Mouse (Mus musculus): Measurements from ENCODE around the gene Ntrk1.
"Not testable (repeated sequence)": the region's sequence is repeated elsewhere in the genome, so short reads cannot be mapped to it uniquely, and the experiment has no call there.

The Ntrk1 gene

DNA sequence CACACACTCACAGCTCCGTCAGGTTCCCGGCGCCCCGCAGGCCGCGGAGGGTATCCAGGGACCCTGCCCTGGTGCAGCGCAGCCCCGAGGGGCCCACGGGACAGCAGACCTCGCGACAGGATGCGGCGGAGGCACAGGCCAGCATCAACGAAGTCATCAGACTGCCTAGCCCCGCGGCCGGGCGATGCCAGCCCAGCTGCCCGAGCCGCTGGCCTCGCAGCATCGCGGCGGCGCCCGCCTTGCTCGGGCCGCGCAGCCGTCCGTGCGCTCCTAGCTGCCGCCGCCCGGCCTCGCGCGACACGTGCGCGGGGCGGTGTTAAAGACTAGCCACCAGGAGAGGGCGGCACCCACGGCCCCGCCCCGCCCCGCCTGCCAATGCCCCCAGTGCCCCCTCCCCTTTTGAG is at the start of gene Ntrk1:
Gene Ntrk1 (minus strand): TSS at position 241 of the 404 bp plus-strand sequence.
- DNase-seq (ENCODE audit: low read depth, low spot score), result no peak

DNA sequence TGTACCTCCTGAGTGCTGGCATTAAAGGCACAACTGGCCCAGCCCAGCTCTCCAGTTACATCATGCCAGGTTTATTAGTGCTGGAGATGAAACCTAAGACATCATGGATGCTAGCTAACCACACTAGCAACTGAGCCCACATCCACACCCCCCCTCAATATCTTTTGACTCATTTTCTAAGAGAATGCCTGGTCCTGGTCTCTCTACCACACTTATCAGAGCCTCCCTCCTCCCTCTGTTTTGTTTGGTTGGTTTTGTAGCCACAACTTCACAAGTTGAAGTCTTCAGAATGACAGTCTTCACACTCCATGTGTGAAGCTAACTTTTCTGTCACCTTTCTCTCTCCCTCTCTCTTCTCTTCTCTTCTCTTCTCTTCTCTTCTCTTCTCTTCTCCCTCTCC is 45.9 kb upstream of the Ntrk1 start:
- DNase-seq (ENCODE audit: low read depth, low spot score), result no peak

DNA sequence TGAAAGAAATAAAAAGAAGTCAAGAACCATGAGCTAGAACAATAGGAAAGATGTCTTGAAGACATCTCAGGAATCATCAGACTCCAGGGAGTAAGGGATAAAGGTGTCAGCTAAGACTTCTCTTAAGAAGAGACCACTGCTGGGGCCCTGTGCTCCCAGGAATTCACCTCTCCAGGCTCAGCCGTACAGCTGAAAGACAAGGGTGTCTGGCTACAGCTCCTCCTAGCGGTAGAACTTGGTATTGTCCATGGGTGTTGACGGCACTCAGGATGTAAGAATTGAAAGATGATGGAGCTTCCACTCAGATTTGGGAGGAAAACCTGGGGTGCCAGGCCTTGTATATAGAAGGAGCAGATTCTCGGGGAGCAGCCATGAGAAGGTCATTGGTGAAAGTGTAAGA is 43.7 kb upstream of the Ntrk1 start:
- DNase-seq (ENCODE audit: low read depth, low spot score), result peak; percentile 81

DNA sequence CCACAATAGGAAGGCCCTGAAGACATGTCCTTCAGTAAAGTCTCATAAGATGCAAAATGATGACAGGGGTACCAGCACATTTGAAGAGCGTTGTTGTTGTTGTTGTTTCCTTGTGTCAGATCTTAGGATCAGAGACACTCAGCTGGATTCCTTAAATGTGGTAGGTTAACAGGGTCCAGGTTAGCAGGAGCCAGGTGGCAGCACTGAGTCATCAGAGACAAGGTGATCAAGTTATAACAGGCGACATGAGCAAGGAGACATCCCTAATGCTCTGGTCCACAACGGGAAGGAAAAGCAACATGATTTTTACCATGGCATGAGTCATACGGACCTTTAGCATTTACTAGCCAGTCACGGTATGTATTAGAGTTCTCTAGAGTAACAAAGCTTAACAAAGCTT is 38.5 kb upstream of the Ntrk1 start:
- DNase-seq (ENCODE audit: low read depth, low spot score), result peak; percentile 51

DNA sequence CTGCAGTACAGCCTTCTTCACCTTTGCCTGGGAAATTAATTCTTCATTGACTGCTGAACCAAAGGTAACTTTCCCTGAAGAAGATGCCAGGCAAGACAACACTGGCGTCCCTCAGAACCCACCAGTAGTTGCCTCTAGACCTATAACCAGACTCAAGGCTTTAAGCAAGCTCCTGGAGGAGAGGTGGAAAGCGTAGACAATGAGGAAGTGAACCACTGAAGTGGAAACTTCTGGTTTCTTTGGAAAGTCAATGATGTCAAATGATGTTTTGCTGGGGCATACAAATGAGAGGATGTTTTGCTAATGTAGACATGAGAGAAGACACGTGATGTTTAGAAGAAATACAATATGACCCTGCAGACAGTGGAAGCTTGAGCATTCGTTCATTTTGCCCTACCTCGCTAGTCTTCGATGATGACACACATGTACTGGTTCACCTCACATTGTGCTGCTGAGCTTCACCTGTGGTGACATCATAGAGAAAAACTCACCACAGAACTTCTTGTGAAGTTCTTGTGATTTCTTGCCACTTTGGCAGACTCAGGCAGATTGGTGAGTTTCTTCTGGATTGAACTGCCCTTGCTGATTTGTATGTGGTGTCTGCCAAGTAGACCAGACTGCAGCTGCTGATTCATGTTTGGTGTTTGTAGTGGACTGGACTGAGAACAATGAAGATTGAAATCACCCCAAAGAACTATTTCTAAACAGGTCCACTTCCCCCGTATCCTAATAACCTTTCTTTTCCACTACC is 37.3 kb upstream of the Ntrk1 start:
- DNase-seq (ENCODE audit: low read depth, low spot score), result no peak

DNA sequence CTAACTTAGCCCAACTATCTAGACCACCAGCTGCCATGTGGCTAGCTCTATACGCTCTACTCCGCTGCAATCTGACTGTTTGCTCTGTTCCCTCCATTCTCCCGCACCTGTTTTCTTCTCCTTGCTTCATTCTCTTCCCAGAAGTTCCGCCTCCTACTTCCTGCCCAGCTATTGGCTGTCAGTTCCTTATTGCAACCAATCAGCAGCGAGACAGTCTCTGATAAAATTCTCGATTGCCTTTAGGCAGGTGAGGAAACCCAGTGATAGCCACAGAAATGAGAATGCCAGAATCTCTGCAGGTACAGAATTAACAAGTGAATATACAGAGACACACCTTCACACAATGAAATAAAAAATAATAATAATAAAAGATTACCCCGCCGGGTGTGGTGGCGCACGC is 34.1 kb upstream of the Ntrk1 start:
- DNase-seq (ENCODE audit: low read depth, low spot score), result peak; percentile 61

DNA sequence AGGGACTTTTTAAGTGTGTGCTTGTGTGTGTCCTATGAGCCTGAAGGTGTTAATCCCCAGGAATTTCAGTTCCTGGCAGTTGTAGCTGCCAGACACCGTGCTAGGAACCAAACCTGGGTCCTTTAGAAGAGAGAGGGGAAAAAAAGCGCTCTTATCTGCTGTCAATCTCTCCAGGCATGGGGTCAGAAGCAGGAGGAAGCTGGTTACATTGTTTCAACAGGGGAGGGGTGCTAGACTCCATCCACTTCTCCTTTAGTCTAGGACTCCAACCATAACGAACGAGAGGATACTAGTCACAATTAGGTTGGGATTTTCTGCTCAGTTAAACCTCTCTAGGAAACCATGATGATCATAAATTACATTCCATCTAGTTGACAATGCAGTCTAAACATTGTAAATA is 33.5 kb upstream of the Ntrk1 start:
- no peak for DNase-seq (ENCODE audit: low read depth, low spot score)

DNA sequence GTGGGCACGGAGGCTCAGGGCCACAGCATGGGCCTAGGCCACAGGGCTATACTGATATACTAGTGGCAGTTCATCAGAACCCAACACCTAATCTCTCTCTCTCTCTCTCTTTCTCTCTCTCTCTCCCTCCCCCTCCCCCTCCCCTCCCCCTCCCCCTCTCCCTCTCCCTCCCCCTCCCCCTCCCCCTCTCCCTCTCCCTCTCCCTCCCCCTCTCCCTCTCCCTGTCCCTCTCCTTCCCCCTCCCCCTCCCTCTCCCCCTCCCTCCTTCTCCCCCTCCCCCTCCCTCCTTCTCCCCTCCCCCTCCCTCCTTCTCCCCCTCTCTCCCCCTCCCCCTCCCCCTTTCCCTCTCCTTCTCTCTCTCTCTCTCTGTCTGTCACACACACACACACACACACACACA is 29.2 kb upstream of the Ntrk1 start, which contains the start of gene Pear1:
Gene Pear1 (minus strand): TSS at position 101 of the 400 bp plus-strand sequence.
- DNase-seq (ENCODE audit: low read depth, low spot score), result not testable (repeated sequence)

DNA sequence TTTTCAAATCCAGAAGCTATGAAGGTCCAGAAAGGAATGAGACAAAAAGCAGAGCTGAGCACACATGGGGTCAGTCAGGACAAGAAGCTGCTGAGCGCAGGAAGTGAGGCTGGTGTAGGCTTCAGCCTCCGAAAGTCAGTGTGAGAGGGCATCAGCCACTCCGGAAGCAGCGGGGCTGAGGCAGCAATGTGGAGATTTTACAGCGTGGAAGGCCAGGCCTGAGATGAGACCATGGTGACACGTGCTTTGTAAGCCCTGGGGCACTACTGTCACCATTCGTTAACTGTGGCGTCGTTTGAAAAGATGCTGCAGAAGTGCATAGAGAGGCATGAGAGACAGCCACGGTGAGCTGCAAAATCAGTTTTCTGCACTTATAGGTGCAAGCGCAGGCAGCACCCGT is 23.3 kb upstream of the Ntrk1 start:
- DNase-seq (ENCODE audit: low read depth, low spot score), result no peak

DNA sequence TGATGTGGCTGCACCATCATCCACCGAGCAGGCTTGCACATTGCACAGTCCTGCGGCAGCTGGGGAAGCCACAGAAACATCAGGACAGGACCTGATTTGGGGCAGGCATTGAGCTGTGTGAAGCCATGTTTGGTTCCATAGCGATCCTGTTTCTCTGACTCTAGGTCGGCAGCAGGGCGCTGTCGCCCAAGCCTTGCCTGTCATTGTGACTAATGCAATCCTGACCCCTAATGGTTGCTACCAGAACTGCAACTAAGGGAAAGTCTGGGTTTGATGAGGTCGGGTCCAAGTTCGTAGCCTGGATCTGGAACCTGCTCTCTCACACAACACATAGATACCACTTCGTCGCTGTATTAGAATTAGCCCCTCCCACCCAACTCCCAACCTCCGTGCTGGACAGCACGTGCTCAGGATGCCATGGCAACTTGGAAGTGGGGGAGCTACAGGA is 21.7 kb upstream of the Ntrk1 start:
- peak; percentile 89 for DNase-seq (ENCODE audit: low read depth, low spot score)

DNA sequence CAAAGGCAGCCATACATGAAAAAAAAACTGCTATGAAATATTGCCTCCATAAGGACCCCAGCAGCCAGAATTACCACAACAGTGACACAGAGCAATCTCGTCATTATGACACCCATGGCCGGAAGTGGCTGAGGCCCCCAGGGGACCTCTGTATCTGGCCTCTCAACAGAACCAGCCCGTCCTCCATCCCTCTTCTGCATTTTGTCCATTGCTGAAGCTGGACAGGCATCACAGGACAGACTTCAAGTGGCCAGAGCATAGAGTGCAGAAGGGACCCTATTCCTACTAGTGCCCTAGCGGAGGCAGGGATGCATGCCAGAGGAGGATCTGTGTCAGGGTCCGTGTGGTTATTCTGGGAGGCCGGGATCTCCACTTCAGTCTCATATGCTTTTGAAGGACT is 21.2 kb upstream of the Ntrk1 start:
- DNase-seq (ENCODE audit: low read depth, low spot score), result no peak

DNA sequence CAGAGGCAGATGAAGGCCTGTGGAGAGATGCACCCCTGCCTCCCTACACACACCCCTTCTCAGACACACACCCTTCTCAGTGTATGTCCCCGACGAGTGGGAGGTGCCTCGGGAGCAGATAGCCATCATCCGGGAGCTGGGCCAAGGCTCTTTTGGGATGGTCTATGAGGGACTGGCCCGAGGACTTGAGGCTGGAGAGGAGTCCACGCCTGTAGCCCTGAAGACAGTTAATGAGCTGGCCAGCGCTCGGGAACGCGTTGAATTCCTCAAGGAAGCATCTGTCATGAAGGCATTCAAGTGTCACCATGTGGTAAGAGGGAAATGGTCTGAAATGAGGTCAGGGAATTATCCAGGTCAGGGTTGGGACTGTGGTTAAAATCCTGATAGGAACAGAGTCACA is 17.9 kb upstream of the Ntrk1 start:
- DNase-seq (ENCODE audit: low read depth, low spot score), result no peak

DNA sequence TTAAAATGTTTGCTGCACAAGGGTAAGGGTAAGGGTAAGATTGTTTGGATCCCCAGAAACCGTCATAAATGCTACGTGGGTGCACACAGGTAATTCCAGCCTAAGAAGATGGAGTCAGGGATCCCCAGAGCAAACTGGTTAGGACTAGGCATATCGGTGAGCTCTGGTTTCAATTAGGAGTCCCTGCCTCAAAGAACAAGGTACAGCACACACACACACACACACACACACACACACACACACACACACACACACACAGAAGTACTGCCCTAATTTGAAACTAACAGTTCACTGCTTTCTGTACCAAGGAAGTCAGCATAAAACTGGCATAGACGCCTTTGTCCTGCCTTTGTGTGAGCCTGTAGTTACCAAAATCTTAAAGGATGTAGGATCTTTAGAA is 17.5 kb upstream of the Ntrk1 start:
- no peak for DNase-seq (ENCODE audit: low read depth, low spot score)

DNA sequence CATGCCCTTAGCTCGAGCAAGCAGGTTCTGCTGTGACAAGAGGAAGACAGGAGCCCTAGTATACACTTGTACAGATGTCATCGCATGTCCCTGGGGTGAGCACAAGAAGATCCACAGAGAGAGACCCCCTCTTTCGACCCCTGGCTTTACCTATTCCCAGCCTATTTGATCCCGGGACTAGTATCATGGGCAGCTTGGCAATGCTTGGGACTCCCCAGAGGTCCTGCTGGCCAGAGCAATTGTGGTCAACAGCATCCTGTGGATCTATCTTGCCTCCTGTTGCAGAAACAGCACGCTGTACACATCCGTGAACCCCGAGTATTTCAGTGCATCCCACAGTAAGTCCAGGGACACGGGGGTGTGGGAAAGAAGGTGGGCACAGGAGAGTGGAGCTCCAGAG is 16.3 kb upstream of the Ntrk1 start:
- no peak for DNase-seq (ENCODE audit: low read depth, low spot score)

DNA sequence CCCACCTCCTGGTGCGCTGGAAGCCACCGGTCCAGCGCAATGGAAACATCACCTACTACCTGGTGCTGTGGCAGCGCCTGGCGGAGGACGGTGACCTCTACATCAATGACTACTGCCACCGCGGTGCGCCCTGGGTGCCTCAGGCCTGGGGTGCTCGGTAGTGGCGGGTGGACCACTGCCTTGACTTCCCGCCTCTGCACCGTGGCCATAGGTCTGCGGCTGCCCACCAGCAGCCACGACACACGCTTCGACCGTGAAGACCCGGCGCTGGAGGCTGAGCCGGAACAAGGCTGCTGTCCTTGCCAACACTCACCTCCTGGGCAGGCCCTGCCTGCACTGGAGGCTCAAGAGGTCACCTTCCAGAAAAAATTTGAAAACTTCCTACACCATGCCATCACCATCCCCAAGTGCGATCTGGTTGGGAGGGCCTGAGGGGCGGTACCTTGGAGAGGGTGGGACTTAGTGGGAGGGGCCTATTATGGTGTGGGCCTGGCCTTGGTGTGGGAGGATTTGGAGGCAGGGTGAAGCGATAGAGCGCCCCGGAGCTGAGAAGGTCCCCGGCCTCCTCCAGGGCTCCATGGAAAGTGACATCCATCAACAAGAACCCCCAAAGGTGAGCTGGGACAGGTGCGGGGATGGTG is 14.5 kb upstream of the Ntrk1 start:
- peak; percentile 48 for DNase-seq (ENCODE audit: low read depth, low spot score)

DNA sequence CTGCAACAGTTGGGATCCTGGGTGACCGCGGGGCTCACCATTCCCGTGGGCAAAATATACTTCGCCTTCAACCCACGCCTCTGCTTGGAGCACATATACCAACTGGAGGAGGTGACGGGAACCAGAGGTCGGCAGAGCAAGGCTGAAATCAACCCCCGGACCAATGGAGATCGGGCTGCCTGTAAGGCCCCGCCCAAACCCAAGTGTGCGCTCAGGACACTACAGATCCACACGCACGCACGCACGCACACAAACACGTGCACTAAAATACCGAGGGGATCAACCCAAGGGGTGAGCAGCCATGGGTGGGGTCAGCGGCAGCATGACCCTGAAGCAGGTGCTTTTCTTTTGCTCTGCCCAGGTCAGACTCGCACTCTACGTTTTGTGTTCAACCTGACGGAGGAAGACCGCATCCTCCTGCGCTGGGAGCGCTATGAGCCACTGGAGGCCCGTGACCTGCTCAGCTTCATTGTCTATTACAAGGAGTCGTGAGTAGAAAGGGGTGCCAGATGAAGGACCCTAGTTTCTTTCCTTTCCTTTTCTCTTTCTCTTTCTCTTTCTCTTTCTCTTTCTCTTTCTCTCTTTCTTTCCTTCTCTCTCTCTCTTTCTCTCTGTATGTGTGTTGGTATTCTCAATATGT is 9.2 kb upstream of the Ntrk1 start:
- peak; percentile 31 for DNase-seq (ENCODE audit: low read depth, low spot score)

DNA sequence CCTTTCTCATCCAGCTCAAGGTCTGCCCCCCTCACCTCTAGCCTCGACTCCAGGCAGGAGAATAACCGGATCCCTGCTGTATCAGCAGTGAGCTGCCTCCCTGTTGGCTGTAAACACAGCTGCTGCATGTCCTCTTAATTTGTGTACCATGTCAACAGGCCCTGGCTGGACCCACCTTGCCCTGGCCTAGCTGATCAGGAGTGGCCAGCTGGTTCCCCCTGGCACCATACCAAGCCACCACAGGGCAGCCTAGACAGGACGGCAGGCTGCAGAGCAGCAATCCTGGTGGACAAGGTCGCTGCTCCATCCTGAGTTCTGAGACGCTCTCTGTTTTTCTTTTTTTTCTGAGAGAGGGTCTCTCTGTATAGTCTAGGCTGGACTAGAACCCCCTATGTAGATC is 6.7 kb upstream of the Ntrk1 start:
- DNase-seq (ENCODE audit: low read depth, low spot score), result no peak

DNA sequence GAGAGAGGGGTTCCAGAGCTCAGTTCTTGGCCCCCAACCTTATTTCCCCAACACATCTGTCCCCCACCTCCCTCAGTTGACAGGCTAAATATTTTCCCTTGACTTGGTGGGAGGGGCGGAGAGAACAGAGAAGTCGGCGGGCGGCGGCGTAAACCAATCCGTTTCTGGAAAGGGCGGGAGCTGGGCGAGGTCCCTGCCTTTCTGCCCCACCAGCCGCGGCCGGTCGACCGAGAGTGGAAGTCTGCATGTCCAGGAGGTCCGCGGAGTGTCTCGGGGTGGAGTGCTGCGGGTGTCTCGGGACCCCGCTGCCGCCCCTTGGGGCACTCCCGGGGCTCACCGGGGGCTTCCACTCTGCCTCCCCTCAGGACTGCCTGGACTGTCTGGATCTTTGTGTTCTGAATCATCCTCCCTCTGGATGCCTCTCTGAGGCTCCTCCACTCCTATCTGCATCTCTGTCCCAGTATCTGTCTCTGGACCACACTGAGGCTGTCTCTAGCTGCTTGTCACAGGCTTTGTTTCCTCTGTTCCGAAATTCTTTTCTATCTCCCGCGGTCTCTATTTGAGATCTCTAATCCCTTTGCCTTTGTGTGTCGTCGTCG is 1.9 kb upstream of the Ntrk1 start, which contains the start of gene Insrr:
Gene Insrr (plus strand): TSS at position 216 of the 599 bp plus-strand sequence.
- no peak for DNase-seq (ENCODE audit: low read depth, low spot score)

DNA sequence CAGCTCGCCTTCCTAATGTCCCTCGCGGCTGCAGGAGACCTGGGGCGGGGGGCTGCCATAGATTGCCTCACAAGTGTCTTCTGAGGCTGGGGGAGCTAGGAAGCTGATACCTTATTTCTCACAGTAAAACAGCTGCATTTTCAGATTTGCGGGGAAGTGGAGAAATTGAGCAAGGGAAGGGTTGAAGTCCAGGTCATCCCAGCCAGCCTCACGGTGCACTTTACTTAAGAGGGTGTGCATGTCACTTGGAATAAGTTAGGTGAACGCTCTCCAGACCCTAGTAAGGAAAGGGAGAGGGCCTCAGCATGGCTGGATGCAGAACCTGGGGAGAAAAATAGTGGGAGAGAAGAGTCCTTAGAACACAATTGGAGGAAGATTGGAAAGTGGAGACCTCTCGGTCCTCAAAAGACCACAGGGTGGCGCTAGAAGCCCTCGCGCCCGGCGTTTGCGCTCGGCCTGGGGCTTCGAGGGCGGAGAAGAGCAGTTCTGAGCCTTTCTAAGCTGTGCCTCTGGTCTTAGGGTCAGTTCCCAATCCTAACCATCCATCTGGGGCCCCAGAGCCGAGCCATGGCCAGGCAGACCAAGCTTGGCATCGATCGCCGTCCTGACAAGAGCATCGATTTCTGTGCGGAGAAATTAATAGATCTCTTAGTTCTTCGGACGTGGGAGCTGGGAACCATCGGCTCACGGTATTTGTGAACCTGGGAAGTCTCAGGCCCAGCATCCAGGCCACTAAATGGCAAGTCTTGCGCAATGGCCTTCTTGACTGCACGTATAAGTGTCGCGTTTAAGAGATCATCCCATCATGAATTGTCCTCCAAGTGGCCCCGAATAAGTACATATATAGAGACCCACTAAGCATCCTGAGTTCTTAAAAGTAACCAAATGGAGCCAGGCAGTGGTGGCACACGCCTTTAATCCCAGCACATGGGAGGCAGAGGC is 645 bp upstream of the Ntrk1 start:
- DNase-seq (ENCODE audit: low read depth, low spot score), result peak; percentile 74

DNA sequence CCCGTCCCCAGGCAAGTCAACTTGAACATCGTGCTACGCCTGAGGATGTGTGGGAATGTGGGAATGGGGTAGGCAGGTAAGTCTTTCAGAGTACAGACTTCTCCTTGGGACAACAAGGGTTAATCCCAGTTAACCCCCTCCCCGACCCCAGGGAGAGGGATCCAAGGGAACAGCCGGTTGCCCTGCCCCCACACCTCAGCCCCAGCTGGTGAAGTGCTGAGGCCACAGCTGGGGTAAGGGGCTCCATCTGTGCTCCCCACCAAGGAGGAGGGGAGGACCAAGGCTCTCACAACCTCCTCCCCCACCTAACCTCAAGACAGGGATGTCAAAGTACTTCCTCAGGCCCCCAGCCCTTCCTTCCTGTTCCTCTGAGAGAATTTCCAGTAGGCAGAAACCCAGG is 5.2 kb downstream of the Ntrk1 start:
- no peak for DNase-seq (ENCODE audit: low read depth, low spot score)

DNA sequence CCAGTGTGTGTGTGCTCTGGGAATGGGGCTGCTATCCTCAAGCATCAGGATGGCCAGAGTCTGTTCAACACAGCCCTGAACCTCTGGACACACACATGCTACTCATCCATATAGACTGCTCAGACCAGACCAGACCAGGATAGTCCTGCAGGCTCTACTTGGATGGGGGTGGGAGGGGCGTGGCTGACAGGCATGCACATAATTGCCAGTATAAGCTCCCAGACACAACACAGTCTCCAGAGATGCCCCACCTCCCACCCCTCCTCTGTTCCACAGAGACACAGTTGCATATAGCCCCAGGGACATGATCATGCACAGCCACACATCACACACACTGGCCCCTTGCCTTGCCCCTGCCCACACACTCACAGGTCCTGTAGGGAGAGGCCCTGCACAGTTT is 5.7 kb downstream of the Ntrk1 start:
- DNase-seq (ENCODE audit: low read depth, low spot score), result no peak
